Mouse (Mus musculus) small intestine, adult 2 months (tissue): Measurements from ENCODE around the gene Ift140.

Experiments
- CTCF ChIP-seq: fragments of 200-500 bp; IDR thresholded peaks from 2 replicates; pipeline ENCODE4 v1.5.1; 2012; ENCODE audit warnings: low read depth, mild to moderate bottlenecking, control low read depth, inconsistent platforms, low read length, moderate library complexity, mixed read lengths; ENCODE audit not compliant: insufficient replicate concordance, insufficient read length; ENCODE audit errors: extremely low read depth
- POLR2A ChIP-seq: fragments of 200-500 bp; IDR thresholded peaks from 2 replicates; pipeline ENCODE4 v1.6.1; 2012; ENCODE audit warnings: low read depth, mild to moderate bottlenecking, control low read depth, inconsistent platforms, low read length, moderate library complexity

GRCm38 (mm10) chr17:25096221-25096620 is 80.3 kb downstream of the Ift140 start:
- TF ChIP-seq CTCF (no peak), POLR2A (no peak)
